Mouse (Mus musculus) embryo, embryonic 11 days (tissue): ENCODE data around the gene Ifih1.

Experiments
- DNase-seq: peaks from one replicate; pipeline ENCODE4 v3.0.0-alpha.2; 2015

Gene Ifih1

DNA sequence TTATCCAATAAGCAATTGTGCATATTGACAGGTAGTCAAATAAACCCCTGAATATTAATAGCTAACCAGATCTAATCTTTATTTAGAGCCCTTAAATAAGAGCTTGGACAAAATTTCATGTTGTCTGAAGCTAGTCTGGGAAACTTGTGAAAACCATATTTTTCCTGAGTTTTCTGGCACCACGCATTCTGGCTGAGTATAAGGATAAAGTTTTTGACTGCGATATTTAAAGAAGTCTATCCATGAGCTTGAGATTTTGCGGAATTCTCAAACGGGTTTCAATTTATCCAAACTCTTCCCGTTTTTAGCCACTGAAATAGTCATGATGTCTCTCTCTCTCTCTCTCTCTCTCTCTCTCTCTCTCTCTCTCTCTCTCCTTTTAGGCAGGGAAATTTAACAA lies 98.0 kb downstream of the Ifih1 start:
- no peak for DNase-seq
